11 mouse cellular contexts compared by ENCODE assay signal in genomic region chr4:81611191-81611590, GRCm38 (mm10).
"Had no signal": no experiment of that assay in that cellular context is flagged by ENCODE, and none has a peak within 500 bp of the region (broad histone marks: within the 10 kb centered on the region; RNA-seq: fewer than 3 reads in every experiment).

No protein-coding gene starts in this region.

- H3K4me3 ChIP-seq: layer of hippocampus, adult 2 months; limb, embryonic 12.5 days; liver, embryonic 13.5 days; midbrain, embryonic 13.5 days had no signal

- H3K27ac ChIP-seq: kidney, postnatal 0 days; layer of hippocampus, adult 2 months; limb, embryonic 12.5 days; liver, embryonic 13.5 days; midbrain, embryonic 13.5 days had no signal

- DNase-seq: kidney, postnatal 4 days; liver; liver, embryonic 13.5 days; liver, postnatal 0 days; lung, postnatal 36 days; right cerebral cortex, postnatal 14 days; thymus, postnatal 36 days had no signal
